Mouse (Mus musculus) lung, postnatal 0 days (tissue): ENCODE data around the gene Gsdme.

Experiments used
- CTCF ChIP-seq: IDR thresholded peaks from 2 replicates; pipeline ENCODE4 v1.5.1; 2016; ENCODE audit warnings: antibody characterized with exemption, mild to moderate bottlenecking
- EP300 ChIP-seq: IDR thresholded peaks from 2 replicates; pipeline ENCODE4 v1.6.1; 2016; ENCODE audit warnings: antibody characterized with exemption, mild to moderate bottlenecking, control low read depth

DNA sequence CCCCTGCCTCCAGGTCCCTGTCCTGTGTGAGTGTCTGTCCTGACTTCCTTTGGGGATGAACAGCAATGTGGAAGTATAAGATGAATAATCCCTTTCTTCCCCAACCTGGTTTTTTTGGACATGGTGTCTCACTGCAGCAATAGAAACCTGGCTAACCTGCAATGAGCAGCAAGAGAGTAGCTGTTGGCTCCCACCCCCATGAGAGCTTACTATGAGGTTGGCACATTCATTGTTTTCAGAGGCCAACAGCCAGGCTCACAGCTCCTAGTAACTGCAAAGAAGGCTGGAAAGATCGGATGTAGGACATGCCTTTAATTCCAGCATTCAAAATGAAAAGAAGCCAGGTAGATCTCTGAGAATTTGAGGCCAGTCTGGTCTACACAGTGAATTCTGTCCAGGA, 9.8 kb upstream of the Gsdme start:
- TF ChIP-seq CTCF = no peak
- no peak for TF ChIP-seq EP300
